Mouse (Mus musculus) kidney, adult 2 months (tissue): ENCODE results near the gene Mcmbp. TPM values are rescaled to one million over a fixed set of nuclear protein-coding genes. Genes with fewer than 3 reads are reported as not detected.

ENCODE experiments used
- DNase-seq: peaks from one replicate; pipeline ENCODE4 v3.0.0; 2021
- H3K27ac ChIP-seq: fragments of 200-500 bp; 2 replicates; pipeline ENCODE4 v1.5.1; 2012; ENCODE audit warnings: low read depth, low read length, control low read depth, inconsistent platforms; ENCODE audit not compliant: insufficient read depth
- H3K27me3 ChIP-seq: fragments of 200-500 bp; replicated peaks from 2 replicates; pipeline ENCODE4 v1.6.1; 2012; ENCODE audit warnings: mild to moderate bottlenecking, moderate library complexity, low read length, inconsistent platforms; ENCODE audit not compliant: control insufficient read depth, insufficient read depth
- H3K36me3 ChIP-seq: fragments of 200-500 bp; 2 replicates; pipeline ENCODE4 v1.6.1; 2012; ENCODE audit warnings: mild to moderate bottlenecking, moderate library complexity, low read length, inconsistent platforms; ENCODE audit not compliant: control insufficient read depth, insufficient read depth
- H3K4me1 ChIP-seq: fragments of 200-500 bp; 2 replicates; pipeline ENCODE4 v1.6.1; 2011; ENCODE audit warnings: low read length; ENCODE audit not compliant: control insufficient read depth, insufficient read depth
- H3K4me3 ChIP-seq: fragments of 200-500 bp; 2 replicates; pipeline ENCODE4 v1.5.1; 2011; ENCODE audit warnings: mild to moderate bottlenecking, low read depth, low read length, control low read depth; ENCODE audit not compliant: insufficient read depth
- CTCF ChIP-seq: fragments of 200-500 bp; conservative IDR thresholded peaks from 2 replicates; pipeline ENCODE4 v1.5.1; 2011; ENCODE audit warnings: low read depth, mild to moderate bottlenecking, control low read depth, low read length, moderate library complexity, mixed read lengths; ENCODE audit not compliant: insufficient read depth, insufficient read length
- POLR2A ChIP-seq: fragments of 200-500 bp; IDR thresholded peaks from one replicate; pipeline ENCODE4 v1.6.1; 2011; ENCODE audit warnings: low read depth, low read length, control low read depth
- WGBS: fragments of 180-500 bp; shearing (Covaris S2); methylation state at CpG from one replicate; pipeline ENCODE4 v1.1.7; 2018; 5-methylcytosine and 5-hydroxymethylcytosine counted together
- polyA plus RNA-seq: library from polyadenylated mRNA; depleted of rRNA; stranded (reverse); fragments of >200 nt; gene quantifications from 2 replicates; pipeline ENCODE4 v1.2.3, GENCODE M21; 2012; rRNA removed

Mcmbp gene
- polyA plus RNA-seq = 19.8 and 22.2 TPM in 2 replicates

GRCm38 (mm10) chr7:128740334-128740733 lies at the start of gene Mcmbp:
Mcmbp (minus strand) TSS chr7:128740495.
- TF ChIP-seq CTCF (no peak), POLR2A (no peak)
- WGBS = 1% methylated on average over 35 of the region's 35 CpGs
- no peaks in the 10 kb centered on the region for H3K27me3 ChIP-seq

GRCm38 (mm10) chr7:128790045-128790444 lies 49.8 kb upstream of the Mcmbp start:
- no peak for TF ChIP-seq POLR2A
- no peak for TF ChIP-seq CTCF
- DNase-seq = no peak
- no peaks in the 10 kb centered on the region for H3K36me3 ChIP-seq
- H3K27ac ChIP-seq = no peak overlapping the region
- H3K4me1 ChIP-seq = no peaks in the 10 kb centered on the region
- H3K27me3 ChIP-seq = no peaks in the 10 kb centered on the region
- H3K4me3 ChIP-seq = no peak overlapping the region
- WGBS = 72% methylated on average over 4 of the region's 4 CpGs

More at GRCm38 (mm10) chr7:128740334-128740733, at the start of gene Mcmbp:
- H3K4me3 ChIP-seq = peak within 1 kb of the TSS; percentile 87
- H3K27ac ChIP-seq = peak within 1 kb of the TSS; percentile 53
- peaks cover 15% of the 10 kb centered on the region for H3K4me1 ChIP-seq
- peak; percentile 98 for DNase-seq
- no peaks in the 10 kb centered on the region for H3K36me3 ChIP-seq

DNA sequence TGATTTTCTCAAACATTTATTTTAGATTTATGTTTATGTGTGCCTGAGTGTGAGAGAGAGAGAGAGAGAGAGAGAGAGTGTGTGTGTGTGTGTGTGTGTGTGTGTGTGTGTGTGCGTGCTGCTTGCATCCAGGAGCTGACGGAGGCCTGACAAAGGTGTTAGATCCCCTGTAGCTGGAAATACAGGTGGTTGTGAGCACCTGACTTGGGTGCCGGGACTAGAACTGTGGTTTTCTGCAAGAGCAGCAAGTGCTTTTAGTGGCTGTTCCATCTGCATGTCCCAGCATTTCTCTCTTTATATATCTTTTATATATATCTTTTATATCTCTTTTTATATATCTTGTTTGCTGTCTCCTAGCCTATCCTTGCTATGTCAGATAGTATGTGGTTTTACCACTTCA lies 41.6 kb upstream of the Mcmbp start:
- H3K27ac ChIP-seq = no peak overlapping the region
- WGBS = 89% methylated on average over 3 of the region's 3 CpGs
- no peak for DNase-seq
- H3K36me3 ChIP-seq = peaks cover 6% of the 10 kb centered on the region
- TF ChIP-seq POLR2A (no peak), CTCF (no peak)
- no peak overlapping the region for H3K4me3 ChIP-seq
- no peaks in the 10 kb centered on the region for H3K4me1 ChIP-seq
- no peaks in the 10 kb centered on the region for H3K27me3 ChIP-seq

GRCm38 (mm10) chr7:128779305-128779704 lies 39.0 kb upstream of the Mcmbp start:
- TF ChIP-seq POLR2A = no peak
- peak; percentile 72 for TF ChIP-seq CTCF
- 47% methylated on average over 6 of the region's 6 CpGs for WGBS
- Histone ChIP-seq H3K4me3 (no peak overlapping the region), H3K36me3 (peaks cover 13% of the 10 kb centered on the region), H3K27ac (no peak overlapping the region), H3K4me1 (no peaks in the 10 kb centered on the region), H3K27me3 (no peaks in the 10 kb centered on the region)
- peak; percentile 34 for DNase-seq

DNA sequence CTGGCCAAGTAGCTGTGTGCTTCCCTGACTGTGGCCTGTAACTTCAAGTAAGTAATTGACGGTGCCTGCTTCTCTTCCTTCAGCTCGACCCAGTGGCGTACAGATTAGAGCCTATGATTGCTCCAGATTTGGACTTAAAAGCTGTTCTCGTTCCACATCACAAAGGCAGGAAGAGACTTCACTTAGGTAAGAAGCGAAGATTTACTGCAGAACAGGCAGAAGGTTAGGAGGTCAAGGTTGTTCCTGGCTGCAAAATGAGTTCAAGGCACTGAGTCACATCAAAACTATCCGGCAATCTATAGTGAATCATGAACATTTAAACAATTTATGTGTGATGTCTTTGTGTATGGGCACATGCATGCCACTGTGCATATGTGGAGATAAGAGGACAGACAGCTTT lies 36.9 kb upstream of the Mcmbp start:
- DNase-seq = no peak
- H3K36me3 ChIP-seq = peaks cover 18% of the 10 kb centered on the region
- TF ChIP-seq POLR2A = no peak
- no peak for TF ChIP-seq CTCF

GRCm38 (mm10) chr7:128766696-128767095 lies 26.4 kb upstream of the Mcmbp start:
- Histone ChIP-seq H3K4me3 (no peak overlapping the region), H3K4me1 (no peaks in the 10 kb centered on the region), H3K36me3 (peaks cover 17% of the 10 kb centered on the region), H3K27me3 (no peaks in the 10 kb centered on the region), H3K27ac (no peak overlapping the region)
- no peak for DNase-seq
- TF ChIP-seq CTCF (no peak), POLR2A (no peak)

More for the DNA sequence above, 36.9 kb upstream of the Mcmbp start:
- 73% methylated on average over 6 of the region's 6 CpGs for WGBS
- no peak overlapping the region for H3K27ac ChIP-seq
- no peaks in the 10 kb centered on the region for H3K27me3 ChIP-seq
- no peaks in the 10 kb centered on the region for H3K4me1 ChIP-seq
- no peak overlapping the region for H3K4me3 ChIP-seq

GRCm38 (mm10) chr7:128758948-128759347 lies 18.7 kb upstream of the Mcmbp start:
- peaks cover 3% of the 10 kb centered on the region; the same call in 1 of the 2 replicates for H3K4me1 ChIP-seq
- H3K27me3 ChIP-seq = no peaks in the 10 kb centered on the region
- WGBS = 87% methylated on average over 4 of the region's 4 CpGs
- no peak for DNase-seq
- no peak for TF ChIP-seq CTCF
- peaks cover 10% of the 10 kb centered on the region for H3K36me3 ChIP-seq
- H3K4me3 ChIP-seq = no peak overlapping the region
- no peak overlapping the region for H3K27ac ChIP-seq

DNA sequence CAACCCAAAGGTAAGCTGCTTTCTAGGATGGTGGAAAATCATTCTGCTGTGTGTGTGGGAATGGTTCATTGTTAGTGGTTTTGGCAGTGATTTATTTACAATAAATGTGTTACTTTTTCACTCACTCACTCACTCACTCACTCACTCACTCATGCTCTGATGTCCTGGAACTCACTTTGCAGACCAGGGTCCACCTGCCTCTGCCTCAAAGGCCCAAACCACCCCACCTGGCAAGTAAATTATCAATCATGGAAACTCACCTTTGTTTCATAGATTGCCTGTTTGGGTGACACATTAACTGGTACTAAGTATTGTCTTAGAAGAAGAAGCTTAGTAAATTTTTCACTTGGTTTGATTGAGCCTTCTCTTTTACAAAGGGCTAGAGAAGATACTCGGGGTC lies 15.1 kb upstream of the Mcmbp start:
- WGBS = 51% methylated on average over 1 of the region's 1 CpGs
- peaks cover 11% of the 10 kb centered on the region for H3K36me3 ChIP-seq

More for the DNA sequence above, 15.1 kb upstream of the Mcmbp start:
- TF ChIP-seq POLR2A = no peak
- no peak for TF ChIP-seq CTCF
- Histone ChIP-seq H3K27ac (0 out of 2 replicates have a peak overlapping the region, but pooled peaks have one; percentile 5), H3K27me3 (no peaks in the 10 kb centered on the region), H3K4me1 (peaks cover 3% of the 10 kb centered on the region; the same call in 1 of the 2 replicates), H3K4me3 (no peak overlapping the region)
- peak; percentile 82 for DNase-seq
